7 mouse cellular contexts compared by ENCODE assay signal in the genomic region with DNA sequence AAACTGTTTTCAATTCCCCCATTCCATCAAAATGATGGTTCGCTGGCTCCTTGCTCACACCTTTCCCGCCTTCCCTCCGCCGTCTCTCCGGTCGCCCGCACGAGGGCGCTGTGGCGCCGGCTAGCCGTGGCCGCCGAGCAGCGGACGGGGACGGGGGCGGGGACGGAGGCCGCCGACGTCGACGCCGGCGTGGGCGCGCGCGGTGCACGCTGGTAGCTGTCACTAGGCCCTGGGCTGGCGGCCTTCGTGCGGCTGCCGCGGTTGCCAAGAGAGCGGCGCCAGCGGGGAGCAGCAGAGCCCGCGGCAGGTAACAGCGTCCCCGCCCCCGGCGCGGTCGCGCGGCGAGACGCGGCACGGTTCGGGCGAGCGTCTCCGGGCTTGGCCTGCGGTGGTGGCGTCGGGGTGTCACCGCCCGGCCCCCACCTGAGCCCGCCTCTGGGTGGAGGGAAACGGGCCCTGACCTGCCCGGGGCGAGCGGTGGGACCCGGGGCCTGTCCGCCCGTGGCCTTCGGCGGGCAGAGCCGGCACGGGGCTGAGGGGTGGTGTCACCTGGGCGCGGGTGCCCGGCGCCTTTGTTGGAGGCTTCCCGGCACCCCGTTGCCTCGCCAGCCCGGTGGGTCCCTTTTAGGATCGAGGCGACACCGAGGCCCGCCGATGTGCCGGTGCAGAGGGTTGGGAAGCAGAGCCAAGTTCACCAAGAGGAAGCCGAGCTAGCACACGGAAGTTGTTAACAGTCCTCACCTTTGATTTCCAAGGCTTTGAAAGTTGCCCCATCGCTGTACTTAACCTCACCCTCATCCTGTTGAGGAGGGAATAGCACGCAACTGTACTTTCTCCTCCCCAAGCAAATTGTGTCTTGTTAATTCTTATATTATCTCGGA. TPM values are rescaled to one million over a fixed set of nuclear protein-coding genes. Genes with fewer than 3 reads are reported as not detected.
A peak's percentile ranks its signal among the peaks of the same experiment; 100 is the strongest.
DNase-seq lines count a peak whose midpoint lies in the region; ATAC-seq and TF ChIP-seq lines count a peak whose summit lies in the region.

A gene (plus strand): TSS at position 165 of the 881 bp plus-strand sequence.

- H3K4me2 ChIP-seq in intestine, postnatal 0 days (replicated peaks; ENCODE audit: low read depth), result peak within 1 kb of the TSS; percentile 90
- H3K4me2 ChIP-seq in limb, embryonic 11.5 days (ENCODE audit: low read depth, severe bottlenecking), result peak within 1 kb of the TSS; percentile 84
- H3K4me2 ChIP-seq in midbrain, embryonic 14.5 days (ENCODE audit: low read length), result peak within 1 kb of the TSS; percentile 68

- peak within 1 kb of the TSS; percentile 98 for H3K27ac ChIP-seq in intestine, postnatal 0 days (ENCODE audit: low read depth, low read length)
- no peak within 1 kb of the TSS for H3K27ac ChIP-seq in limb, embryonic 11.5 days (replicated peaks; ENCODE audit: low read depth, low read length)
- H3K27ac ChIP-seq in midbrain, embryonic 14.5 days (replicated peaks; ENCODE audit: low read depth, low read length), result peak within 1 kb of the TSS; percentile 88

- DNase-seq in adrenal gland, postnatal 10 days, result peak; percentile 97
- peak; percentile 89 for DNase-seq in embryo, embryonic 9.5 days (ENCODE audit: extremely low spot score)
- peak; percentile 90 to 91 for DNase-seq in gastrocnemius, postnatal 4 days (ENCODE audit: low spot score in 2 of 2)
- DNase-seq in limb, embryonic 11.5 days (ENCODE audit: low spot score), result peak; percentile 91
- peak; percentile 97 for DNase-seq in midbrain, embryonic 14.5 days
- peak; percentile 84 to 92 for DNase-seq in spleen, adult 18-20 months

- ATAC-seq in intestine, postnatal 0 days, result peak; percentile 92
- peak; percentile 92 for ATAC-seq in limb, embryonic 11.5 days (ENCODE audit: insufficient number of reproducible peaks, low FRiP score, low TSS enrichment, low read depth)
- ATAC-seq in midbrain, embryonic 14.5 days (ENCODE audit: low FRiP score, low TSS enrichment), result peak; percentile 94

- H3K27me3 ChIP-seq in intestine, postnatal 0 days (replicated peaks; ENCODE audit: control insufficient read depth, insufficient read depth, low read length), result no peaks in the 10 kb centered on the region
- H3K27me3 ChIP-seq in limb, embryonic 11.5 days (ENCODE audit: control insufficient read depth, insufficient read depth, low read length), result no peaks in the 10 kb centered on the region
- H3K27me3 ChIP-seq in midbrain, embryonic 14.5 days (ENCODE audit: control insufficient read depth, insufficient read depth, low read length), result peaks cover 5% of the 10 kb centered on the region; the same call in 1 of the 2 replicates

- H3K4me1 ChIP-seq in intestine, postnatal 0 days (replicated peaks; ENCODE audit: control insufficient read depth, insufficient read depth, low read length), result no peaks in the 10 kb centered on the region
- no peaks in the 10 kb centered on the region for H3K4me1 ChIP-seq in limb, embryonic 11.5 days (ENCODE audit: control insufficient read depth, insufficient read depth, low read length)
- peaks cover 16% of the 10 kb centered on the region for H3K4me1 ChIP-seq in midbrain, embryonic 14.5 days (ENCODE audit: control insufficient read depth, insufficient read depth, low read length)

- no peaks in the 10 kb centered on the region for H3K36me3 ChIP-seq in intestine, postnatal 0 days (ENCODE audit: control insufficient read depth, insufficient read depth)
- no peaks in the 10 kb centered on the region for H3K36me3 ChIP-seq in limb, embryonic 11.5 days (ENCODE audit: control insufficient read depth, insufficient read depth, low read length)
- H3K36me3 ChIP-seq in midbrain, embryonic 14.5 days (ENCODE audit: control insufficient read depth, insufficient read depth, low read length), result no peaks in the 10 kb centered on the region

- H3K9ac ChIP-seq in intestine, postnatal 0 days (ENCODE audit: low read depth, low read length), result peak within 1 kb of the TSS; percentile 90
- peak within 1 kb of the TSS; percentile 77 for H3K9ac ChIP-seq in limb, embryonic 11.5 days (ENCODE audit: low read length)
- peak within 1 kb of the TSS; percentile 93 for H3K9ac ChIP-seq in midbrain, embryonic 14.5 days (replicated peaks; ENCODE audit: low read length)

- peak; percentile 91 for TF ChIP-seq CTCF in intestine, postnatal 0 days (IDR thresholded peaks at IDR 0.05; ENCODE audit: low read depth)

- peak within 1 kb of the TSS; percentile 83 for H3K4me3 ChIP-seq in intestine, postnatal 0 days (ENCODE audit: low read depth, low read length)
- peak within 1 kb of the TSS; percentile 77 for H3K4me3 ChIP-seq in limb, embryonic 11.5 days (ENCODE audit: low read depth, low read length)
- peak within 1 kb of the TSS; percentile 87 for H3K4me3 ChIP-seq in midbrain, embryonic 14.5 days (replicated peaks; ENCODE audit: low read depth, low read length)

- no peaks in the 10 kb centered on the region for H3K9me3 ChIP-seq in intestine, postnatal 0 days (ENCODE audit: control insufficient read depth)
- H3K9me3 ChIP-seq in limb, embryonic 11.5 days (ENCODE audit: control insufficient read depth, low read length), result no peaks in the 10 kb centered on the region
- H3K9me3 ChIP-seq in midbrain, embryonic 14.5 days (ENCODE audit: control insufficient read depth, low read length), result no peaks in the 10 kb centered on the region

- WGBS in intestine, postnatal 0 days, result under 1% methylated on average over 58 of the region's 93 CpGs
- WGBS in limb, embryonic 11.5 days, result under 1% methylated on average over 91 of the region's 93 CpGs
- WGBS in midbrain, embryonic 14.5 days, result 1% methylated on average over 91 of the region's 93 CpGs

RNA-seq across cellular contexts. Expression of the gene that starts here (rescaled TPM):
- total RNA-seq in adrenal gland, postnatal 10 days (2021), result 10 to 100 TPM; 22.9 to 32.9 TPM
- 10 to 100 TPM; 22.2 to 28.0 TPM for total RNA-seq in gastrocnemius, postnatal 4 days (2021)
- polyA plus RNA-seq in intestine, postnatal 0 days (2015; fragmentation: Nextera tagmentation; extraction: Ambion mirVana), result 10.0 and 11.1 TPM in 2 replicates
- 11.8 and 13.1 TPM in 2 replicates for polyA plus RNA-seq in limb, embryonic 11.5 days (2014; fragmentation: Nextera tagmentation; extraction: Ambion mirVana)
- polyA plus RNA-seq in midbrain, embryonic 14.5 days (2014; fragmentation: Nextera tagmentation; extraction: Ambion mirVana), result 50.7 and 63.6 TPM in 2 replicates
